Mouse (Mus musculus) skeletal muscle tissue, adult 2 months (tissue): ENCODE results near the gene Krtap13-1.
"Not testable (repeated sequence)": the region's sequence is repeated elsewhere in the genome, so short reads cannot be mapped to it uniquely, and the experiment has no call there.

Experiments used
- DNase-seq: peaks from one replicate; pipeline ENCODE4 v3.0.0-alpha.2; 2012; ENCODE audit warnings: low read depth, low spot score

Krtap13-1 gene

DNA sequence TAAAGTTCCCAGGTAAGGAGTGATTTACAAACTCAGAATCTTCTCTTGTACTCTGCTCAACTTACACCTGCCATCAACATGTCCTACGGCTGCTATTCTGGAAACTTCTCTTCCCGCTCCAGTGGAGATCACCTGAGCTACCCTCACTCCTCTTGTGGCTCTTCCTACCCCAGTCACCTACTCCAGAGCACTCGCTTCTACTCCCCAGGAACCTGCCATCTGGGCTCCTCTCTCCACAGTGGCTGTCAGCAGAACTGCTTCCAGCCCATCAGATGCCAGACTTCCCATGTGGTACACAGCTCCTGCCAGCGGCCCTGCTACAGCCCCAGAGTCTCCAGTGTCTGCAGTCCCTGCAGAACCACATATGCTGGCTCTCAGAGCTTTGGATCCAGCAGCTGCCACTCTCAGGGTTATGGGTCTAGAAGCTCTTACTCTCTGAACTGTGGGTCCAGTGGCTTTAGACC lies at the start of gene Krtap13-1:
Krtap13-1 (plus strand) TSS at position 51 of the 464 bp plus-strand sequence.
- peak; percentile 30 for DNase-seq

DNA sequence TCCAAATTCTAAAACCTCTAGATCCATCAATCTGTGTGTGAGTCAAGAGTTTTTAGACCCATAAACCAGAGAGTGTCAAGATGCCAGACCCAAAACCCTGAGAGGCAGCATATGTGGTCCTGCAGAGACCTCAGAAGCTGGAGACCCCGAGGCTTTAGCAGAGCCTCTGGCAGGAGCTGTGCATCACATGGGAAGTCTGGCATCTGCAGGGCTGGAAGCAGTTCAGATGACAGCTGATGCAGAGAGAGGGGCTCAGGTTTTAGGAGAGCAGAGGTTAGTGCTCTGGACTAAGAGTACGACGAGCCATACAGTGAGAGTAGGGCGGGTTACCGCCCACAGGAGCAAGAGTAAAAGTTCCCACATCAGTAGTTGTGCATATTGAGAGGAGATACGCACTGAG lies 49.6 kb upstream of the Krtap13-1 start:
- DNase-seq, result no peak

GRCm38 (mm10) chr16:88681282-88681681 lies 47.4 kb upstream of the Krtap13-1 start:
- no peak for DNase-seq

DNA sequence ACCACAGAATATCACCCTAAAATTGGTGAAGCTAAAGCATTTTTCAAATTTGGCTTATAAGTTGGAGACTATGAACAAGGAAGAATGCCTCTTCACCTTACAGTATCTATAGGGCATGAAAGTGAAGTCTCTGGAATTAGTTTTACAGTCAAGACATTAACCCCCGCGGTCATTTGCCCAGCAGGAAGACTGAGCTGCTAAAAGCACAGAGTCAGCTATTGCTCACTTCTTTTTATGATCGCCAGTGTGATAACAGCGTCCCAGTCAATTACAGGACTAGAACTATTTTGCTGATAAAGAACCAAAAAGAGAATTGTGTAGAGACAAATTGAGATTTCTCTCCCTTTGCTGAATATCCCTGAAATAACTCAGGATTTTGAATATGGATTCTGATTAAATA lies 32.4 kb upstream of the Krtap13-1 start:
- DNase-seq, result no peak

DNA sequence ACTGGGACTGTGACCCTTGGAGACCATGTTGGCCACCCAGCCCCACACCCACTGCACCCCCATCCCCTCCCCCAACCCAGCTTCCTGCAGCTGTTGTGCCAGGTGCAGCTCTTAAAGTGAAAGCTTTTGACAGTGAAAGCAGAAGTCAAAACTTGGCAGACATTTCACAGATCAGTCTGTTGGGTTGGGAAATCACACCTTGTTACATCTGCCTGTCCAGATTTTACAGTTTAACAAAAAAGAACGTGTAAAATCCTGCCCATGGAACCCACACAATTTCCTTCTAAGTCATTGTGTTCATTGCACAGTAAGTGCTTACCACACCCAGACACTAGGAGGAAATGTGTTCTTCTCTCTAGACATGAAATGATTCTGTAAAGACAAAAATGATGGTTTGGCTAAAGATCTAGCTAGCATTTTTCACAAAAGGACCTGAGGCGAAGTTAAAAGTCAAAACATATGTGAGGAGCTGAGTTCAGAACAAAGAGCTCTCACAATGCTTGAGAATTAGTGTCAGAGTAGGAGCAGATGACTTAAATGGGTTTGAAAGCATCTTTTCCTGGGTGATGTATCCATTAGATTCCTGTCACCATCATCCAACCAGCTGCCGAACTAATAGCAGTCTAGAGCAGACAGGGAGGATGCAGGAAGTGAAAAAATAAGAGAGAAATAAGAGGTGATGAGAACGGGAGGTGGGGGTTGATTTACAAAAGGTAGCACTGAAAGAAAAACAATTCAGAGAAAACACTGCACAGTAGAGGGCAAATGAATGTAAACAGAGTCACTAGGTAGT lies 27.4 kb upstream of the Krtap13-1 start:
- no peak for DNase-seq

- no peak for DNase-seq
Measured at GRCm38 (mm10) chr16:88707496-88708012, 21.1 kb upstream of the Krtap13-1 start, which contains the start of gene 2310061N02Rik. 2310061N02Rik (minus strand) TSS chr16:88707962.

GRCm38 (mm10) chr16:88710757-88711156 lies 17.9 kb upstream of the Krtap13-1 start:
- no peak for DNase-seq

DNA sequence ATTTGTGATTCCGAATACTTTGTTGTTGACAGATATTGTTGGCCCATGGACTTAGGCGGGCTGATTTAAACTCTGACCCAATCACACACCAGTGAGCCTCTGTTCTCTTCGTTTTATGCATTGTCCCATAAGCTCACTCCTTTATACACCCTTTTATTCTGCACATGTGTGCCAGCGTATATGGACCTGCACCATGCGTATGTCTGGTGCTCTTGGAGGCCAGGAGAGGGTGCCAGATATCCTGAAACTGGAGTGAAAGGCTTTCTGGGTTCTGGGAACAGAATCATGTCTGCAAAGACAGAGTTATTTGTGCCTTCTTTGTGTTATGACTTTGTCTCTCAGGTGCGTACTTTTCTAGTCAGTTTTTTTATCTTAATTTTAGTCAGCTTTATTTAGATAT lies 17.4 kb upstream of the Krtap13-1 start:
- DNase-seq, result no peak

- no peak for DNase-seq
Measured at GRCm38 (mm10) chr16:88716549-88716948, 12.1 kb upstream of the Krtap13-1 start.

DNA sequence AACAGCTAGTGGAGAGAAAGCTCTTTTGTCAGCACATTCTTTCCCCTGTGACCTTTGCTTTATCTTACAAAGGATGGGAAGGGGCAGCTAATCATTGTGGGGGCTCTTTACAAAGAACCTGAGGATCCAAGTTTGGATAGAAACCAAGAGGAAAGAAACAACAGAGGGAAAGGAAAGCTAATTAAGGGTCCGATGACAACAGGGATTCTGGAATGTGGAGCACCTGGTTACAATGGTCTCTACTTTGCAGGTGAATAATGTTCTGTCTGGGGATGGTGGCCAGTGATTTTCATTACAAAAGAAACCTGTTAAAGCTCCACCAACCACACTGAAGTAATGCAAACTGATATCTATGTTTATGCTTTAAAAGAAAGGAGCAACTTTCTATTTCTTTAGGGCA lies 8.6 kb upstream of the Krtap13-1 start:
- no peak for DNase-seq

DNA sequence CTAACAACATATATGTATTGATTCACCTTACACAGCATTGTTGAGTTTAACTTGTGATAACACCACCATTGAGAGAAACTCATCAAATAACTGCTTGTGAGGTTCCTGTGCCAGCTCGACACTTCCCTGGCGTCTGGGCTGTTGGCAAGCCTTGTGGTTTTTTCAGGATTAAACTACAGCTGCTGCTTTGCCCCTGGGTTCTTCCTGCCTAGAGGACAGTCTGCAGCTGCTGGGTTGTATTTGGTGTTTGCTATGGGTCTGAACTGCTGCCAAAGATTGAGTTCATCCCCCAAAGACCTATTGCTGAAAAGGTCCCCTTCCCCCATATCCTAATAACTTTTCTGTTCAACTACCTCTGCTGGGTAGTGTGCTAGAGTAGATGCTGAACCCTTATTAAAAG lies 6.7 kb downstream of the Krtap13-1 start:
- no peak for DNase-seq

DNA sequence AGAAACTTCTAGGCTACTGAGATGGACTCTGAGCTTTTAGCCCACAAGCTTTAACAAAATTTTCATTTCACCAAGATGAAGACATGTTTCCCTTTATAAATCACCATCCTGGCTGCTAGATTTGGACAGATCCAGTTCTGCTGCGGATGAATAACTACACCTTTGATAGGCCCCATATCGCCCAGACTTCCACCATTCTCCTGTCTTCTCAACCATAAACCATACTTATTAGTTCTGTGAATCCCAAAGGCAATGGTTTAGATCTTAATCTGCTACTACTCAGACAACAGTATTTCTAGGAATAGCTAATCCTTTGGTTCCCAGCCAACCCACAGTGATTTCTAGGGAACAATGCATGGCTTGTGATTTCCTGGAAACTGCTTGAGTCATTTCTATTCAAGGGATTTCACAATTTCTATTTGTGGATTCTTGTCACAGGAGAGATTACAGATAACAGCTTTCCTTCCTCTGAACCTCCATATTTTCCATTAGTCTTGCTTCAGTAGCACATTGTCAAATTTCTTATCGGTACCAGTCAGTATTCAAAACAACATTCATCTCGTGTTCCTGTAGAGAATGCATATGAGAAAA lies 16.2 kb downstream of the Krtap13-1 start:
- no peak for DNase-seq

DNA sequence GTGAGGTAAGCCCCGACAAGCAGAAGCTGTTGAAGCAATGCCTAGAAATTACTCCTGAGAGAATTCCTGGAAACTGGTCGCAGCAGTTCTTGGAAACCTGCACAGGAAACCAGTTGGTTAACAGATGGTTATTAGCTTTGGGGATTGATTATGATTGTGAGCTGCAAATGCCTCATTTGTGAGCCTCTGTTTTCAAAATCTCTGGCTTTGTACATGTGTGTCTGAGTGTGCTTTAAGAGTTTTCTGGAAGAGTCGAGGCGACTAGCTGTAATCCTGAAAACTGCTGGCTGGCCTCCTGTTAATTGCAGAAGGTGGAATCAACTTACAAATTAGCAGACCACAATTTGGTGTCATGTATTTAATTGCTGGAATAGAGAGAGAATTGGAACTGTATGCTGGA lies 19.3 kb downstream of the Krtap13-1 start:
- DNase-seq, result no peak

DNA sequence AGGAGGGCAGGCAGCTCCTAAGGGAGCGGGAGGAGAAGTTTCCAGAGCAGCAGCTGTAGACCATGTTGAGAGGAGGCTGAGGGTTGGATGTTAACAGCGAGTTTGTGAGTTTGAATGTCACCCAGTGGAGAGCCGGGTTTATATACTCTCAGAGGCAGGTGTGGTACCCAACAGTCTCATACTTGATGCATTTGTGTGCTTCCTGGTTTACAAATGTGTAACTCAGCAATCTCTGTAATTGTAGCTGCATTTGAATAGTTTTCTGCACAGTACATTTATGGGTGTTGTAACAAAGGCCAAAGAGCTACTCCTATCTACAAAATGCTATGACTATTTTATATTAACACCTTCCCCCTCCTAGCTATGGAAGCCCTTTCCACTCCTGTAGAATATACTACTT lies 22.9 kb downstream of the Krtap13-1 start, which contains the start of gene Krtap13:
Krtap13 (minus strand) TSS at position 101 of the 400 bp plus-strand sequence.
- DNase-seq, result not testable (repeated sequence)

DNA sequence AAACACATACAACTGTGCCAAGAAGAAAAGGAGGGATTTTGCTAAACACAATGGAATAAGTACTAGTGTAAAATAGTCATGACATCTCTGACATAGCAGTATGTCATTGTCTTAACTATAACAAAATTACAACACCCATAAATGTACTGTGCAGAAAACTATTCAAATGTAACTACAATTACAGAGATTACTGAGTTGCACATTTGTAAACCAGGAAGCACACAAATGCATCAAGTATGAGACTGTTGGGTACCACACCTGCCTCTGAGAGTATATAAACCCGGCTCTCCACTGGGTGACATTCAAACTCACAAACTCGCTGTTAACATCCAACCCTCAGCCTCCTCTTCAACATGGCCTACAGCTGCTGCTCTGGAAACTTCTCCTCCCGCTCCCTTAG lies 29.9 kb downstream of the Krtap13-1 start, which contains the start of gene 2310034C09Rik:
2310034C09Rik (plus strand) TSS at position 301 of the 400 bp plus-strand sequence.
- DNase-seq, result not testable (repeated sequence)

- no peak for DNase-seq
Measured at GRCm38 (mm10) chr16:88774106-88774505, 45.4 kb downstream of the Krtap13-1 start, which contains the start of gene 2310057N15Rik. 2310057N15Rik (minus strand) TSS chr16:88774206.

GRCm38 (mm10) chr16:88777596-88777995 lies 48.9 kb downstream of the Krtap13-1 start, which contains the start of gene Gm5965:
Gm5965 (plus strand) TSS chr16:88777896.
- no peak for DNase-seq
